Mouse (Mus musculus): ENCODE measurements around the gene Fry. TPM values are rescaled to one million over a fixed set of nuclear protein-coding genes. Genes with fewer than 3 reads are reported as not detected.
"Not testable (repeated sequence)": the region's sequence is repeated elsewhere in the genome, so short reads cannot be mapped to it uniquely, and the experiment has no call there.

Fry gene
- total RNA-seq, 4 experiments from 2014 or later: 66.6 to 79.5 (median 70.9) TPM

GRCm38 (mm10) chr5:150451281-150452003, 333.0 kb downstream of the Fry start:
- DNase-seq (ENCODE audit: low spot score in 2 of 2): no peak

DNA sequence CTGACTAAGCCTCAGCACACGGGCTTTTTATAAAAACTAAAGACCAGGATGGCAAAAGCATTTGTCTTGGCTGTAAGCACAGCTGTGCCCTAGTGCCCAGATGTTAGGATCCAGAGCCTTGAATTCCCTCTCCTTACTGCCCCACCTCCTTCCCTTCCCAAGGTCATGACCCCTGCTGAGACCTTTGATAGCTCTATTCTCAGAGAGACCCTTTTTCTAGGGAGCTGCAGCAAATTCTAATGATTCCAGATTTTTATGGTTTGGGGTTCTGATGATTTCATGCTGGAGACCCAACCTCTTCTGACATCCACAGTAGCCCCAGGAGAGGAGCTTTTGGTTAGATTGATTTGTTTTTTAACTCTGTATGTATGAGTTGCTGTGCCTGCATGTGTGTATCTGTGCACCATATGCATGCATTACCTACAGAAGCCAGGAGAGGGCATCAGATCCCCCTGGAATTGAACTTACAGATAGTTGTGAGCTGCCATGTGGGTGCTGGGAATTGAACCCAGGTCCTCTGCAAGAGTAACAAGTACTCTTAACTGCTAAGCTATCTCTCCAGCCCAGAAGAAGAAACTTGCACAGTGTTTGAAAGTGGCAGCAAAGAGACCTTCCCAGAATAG, 333.7 kb downstream of the Fry start:
- DNase-seq (ENCODE audit: low spot score in 2 of 2): no peak

GRCm38 (mm10) chr5:150452671-150453070, 334.2 kb downstream of the Fry start:
- DNase-seq (ENCODE audit: low spot score in 2 of 2): no peak

DNA sequence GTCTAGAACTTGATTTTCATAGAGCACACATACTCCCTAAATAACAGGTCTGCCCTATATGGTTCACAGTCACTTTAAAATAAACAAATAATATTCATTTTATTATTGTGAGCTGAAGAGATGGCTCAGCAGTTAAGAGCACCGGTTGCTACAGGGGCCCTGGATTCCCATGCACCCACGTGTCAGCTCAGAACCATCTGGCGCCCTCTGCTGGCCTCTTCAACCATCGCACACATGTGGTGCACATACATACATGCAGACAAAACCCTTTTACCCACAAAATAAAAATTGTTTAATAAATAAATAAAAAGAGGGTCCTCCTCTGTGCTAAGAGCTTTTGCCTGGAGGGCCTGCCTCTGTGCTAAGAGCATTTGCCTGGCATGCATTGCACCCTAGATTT, 335.0 kb downstream of the Fry start:
- DNase-seq (ENCODE audit: low spot score in 2 of 2): no peak

GRCm38 (mm10) chr5:150457165-150457903, 338.9 kb downstream of the Fry start:
- no peak for DNase-seq (ENCODE audit: low spot score in 2 of 2)

GRCm38 (mm10) chr5:150457904-150458739, 339.7 kb downstream of the Fry start:
- DNase-seq (ENCODE audit: low spot score in 2 of 2): no peak

GRCm38 (mm10) chr5:150459801-150460200, 341.4 kb downstream of the Fry start:
- no peak for DNase-seq (ENCODE audit: low spot score in 2 of 2)

DNA sequence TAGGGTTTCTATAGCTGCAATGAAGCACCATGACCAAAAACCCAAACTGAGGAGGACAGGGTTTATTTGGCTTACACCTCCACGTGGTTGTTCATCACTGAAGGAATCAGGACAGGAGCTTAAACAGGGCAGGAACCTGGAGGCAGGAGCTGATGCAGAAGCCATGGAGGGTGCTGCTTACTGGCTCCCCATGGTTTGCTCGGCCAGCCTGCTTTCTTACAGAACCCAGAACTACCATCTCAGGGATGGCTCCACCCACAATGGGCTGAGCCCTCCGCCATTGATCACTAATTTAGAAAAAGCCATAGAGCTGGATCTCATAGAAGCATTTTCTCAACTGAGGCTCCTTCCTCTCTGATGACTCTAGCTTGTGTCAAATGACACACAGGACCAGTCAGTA, 346.3 kb downstream of the Fry start:
- DNase-seq (ENCODE audit: low spot score in 2 of 2): no peak

DNA sequence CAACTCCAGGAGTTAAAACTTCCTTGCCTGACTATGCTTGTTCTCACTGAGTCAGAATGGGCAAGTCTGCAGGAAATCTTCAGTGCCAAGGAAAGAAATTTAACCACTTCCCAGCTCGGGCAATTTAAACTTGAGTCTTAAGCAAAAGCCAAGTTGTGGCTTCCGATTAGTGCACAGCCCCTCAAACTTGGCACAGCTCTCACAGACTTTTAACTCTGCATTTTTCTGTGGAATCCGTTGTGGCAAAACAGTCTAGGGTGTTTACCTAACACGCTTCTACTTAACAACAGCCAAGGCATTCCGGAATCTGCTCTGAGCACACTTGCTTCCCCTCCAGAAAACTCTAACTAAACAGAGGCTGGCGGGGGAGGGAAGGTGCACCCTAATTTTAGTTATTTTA, 346.8 kb downstream of the Fry start:
- DNase-seq (ENCODE audit: low spot score in 2 of 2): no peak

- peak; percentile 79 to 88 for DNase-seq (ENCODE audit: low spot score in 2 of 2)
Observed at GRCm38 (mm10) chr5:150466132-150466531, 347.7 kb downstream of the Fry start.

DNA sequence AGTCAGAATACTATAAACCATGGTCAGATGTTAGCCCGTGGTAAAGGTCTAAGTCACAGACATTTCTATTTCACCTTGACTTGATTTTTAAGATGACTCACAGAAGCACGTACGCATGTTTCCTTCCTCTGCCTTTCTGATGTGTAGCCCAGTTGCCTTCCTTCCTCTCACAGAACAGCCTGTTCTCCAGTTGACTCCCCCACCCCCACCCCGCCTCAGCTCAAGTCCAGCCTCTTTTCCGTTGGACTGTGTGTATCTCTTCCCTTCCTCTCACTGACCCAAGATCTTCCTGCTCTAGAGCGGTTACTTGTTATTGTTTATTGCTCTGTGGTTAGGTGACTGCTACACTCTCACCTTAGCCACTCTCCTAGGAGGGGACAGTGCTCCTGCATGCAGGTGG, 350.0 kb downstream of the Fry start:
- no peak for DNase-seq (ENCODE audit: low spot score in 2 of 2)

GRCm38 (mm10) chr5:150477364-150477763, 358.9 kb downstream of the Fry start:
- no peak for DNase-seq (ENCODE audit: low spot score in 2 of 2)

DNA sequence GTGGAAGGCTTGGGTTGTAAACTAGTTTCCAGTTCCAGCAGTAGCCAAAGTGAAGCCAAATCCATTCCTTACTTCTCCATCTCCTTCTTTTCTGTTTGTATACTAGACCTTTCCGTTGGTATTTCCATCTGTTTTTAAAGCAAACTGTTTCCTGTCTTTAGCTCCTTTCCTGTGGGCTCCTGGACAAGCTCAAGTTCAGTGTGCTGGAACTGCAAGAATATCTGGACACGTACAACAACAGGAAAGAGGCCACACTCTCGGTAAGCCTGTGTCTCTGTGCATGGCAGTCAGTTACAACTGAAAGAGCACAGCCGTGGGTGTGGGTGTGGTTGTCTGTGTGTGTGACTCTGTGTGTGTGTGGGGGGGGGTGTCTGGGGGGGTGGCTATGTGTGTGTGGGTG, 360.2 kb downstream of the Fry start:
- no peak for DNase-seq (ENCODE audit: low spot score in 2 of 2)

- no peak for DNase-seq (ENCODE audit: low spot score in 2 of 2)
Observed at GRCm38 (mm10) chr5:150485198-150485597, 366.8 kb downstream of the Fry start.

DNA sequence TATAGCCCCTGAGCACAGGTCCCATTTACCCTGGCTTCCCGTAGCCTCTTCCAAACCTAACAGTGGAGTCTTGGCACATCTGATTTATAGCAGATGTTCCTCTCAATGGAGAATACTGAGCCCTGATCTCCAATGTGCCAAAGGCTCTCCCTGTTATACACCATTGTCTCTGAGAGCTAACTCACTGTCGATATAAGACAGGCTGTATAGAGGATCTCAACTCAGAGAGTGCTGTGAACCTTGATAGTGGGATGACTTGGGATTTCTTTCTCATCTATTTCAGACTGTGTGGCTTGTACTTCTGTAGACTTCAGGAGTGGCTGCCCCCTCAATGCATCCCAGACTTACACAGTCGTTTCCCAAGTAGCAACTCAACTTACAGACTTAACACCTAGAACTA, 371.8 kb downstream of the Fry start:
- DNase-seq (ENCODE audit: low spot score in 2 of 2): no peak

- DNase-seq (ENCODE audit: low spot score in 2 of 2): no peak
Observed at GRCm38 (mm10) chr5:150490821-150491220, 372.4 kb downstream of the Fry start.

GRCm38 (mm10) chr5:150491573-150492173, 373.2 kb downstream of the Fry start:
- DNase-seq (ENCODE audit: low spot score in 2 of 2): not testable (repeated sequence)

DNA sequence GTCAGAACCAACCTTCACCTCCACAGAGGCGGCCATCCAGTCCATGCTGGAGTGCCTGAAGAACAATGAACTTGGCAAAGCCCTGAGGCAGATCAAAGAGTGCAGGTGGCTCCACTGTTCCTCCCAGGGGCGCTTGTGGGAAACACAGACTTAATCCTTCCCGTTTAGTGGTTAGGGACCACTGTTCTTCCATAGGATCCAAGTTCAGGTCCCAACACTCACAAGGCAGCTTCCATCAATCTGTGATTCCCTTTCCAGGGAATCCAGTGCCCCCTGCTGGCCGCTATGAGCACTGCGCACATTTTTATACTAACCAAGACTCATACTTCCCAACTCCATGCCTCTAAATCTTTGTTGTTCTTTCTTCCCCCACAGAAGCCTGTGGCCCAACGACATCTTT, 377.3 kb downstream of the Fry start:
- DNase-seq (ENCODE audit: low spot score in 2 of 2): peak in 1 of 2 experiments; percentile 9

DNA sequence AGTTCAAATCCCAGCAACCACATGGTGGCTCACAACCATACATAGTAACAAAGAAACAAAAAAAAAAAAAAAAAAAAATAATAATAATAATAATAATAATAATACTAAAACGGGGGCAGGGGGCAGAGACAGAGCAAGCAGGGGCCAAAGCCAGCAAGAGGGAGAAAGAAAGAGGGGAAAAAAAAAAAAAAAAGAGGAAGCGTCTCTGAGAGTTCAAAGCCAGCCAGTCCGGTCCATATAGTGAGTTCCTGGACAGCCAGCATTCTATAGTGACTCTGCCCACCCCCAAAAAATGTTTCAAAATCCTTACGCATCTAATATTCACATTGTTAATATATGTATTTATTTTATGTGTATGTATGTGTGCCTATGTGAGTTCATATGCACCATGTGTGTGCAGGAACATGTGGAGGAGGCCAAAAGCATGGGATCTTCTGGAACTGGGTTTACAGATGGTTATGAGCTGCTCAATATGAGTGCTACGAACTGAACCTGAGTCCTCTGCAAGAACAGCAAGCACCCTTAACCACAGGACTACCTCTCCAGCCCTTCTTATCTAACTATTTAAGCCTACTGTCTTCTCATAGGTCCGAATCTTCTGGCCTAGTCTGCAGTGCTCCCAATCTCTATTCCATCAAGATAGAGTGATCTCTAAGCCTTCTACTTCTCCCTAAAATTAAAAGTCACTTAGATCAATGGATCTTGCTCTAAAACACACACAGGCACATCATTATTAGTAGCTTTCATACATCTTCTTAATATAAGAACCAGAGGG, 392.2 kb downstream of the Fry start:
- no peak for DNase-seq (ENCODE audit: low spot score in 2 of 2)

GRCm38 (mm10) chr5:150513264-150513663, 394.8 kb downstream of the Fry start:
- DNase-seq (ENCODE audit: low spot score in 2 of 2): no peak

Measured in gastrocnemius, adult 8-10 months (tissue).